Mouse (Mus musculus) inflammation-experienced regulatory T-cells, adult 16 weeks (primary cell): Measurements from ENCODE around the gene Tnpo1. TPM values are rescaled to one million over a fixed set of nuclear protein-coding genes. Genes with fewer than 3 reads are reported as not detected.

Experiments used
- polyA plus RNA-seq: library from polyadenylated mRNA; unstranded; fragments of 100-300 nt; shearing (Covaris generic); gene quantifications from one replicate; pipeline ENCODE4 v1.2.1, GENCODE M21; 2017

Gene Tnpo1
- polyA plus RNA-seq = 60.4 TPM

GRCm38 (mm10) chr13:98926213-98926957 is at the start of gene Tnpo1:
Gene Tnpo1 (minus strand): TSS chr13:98926384.

GRCm38 (mm10) chr13:98815147-98815785 is 110.9 kb downstream of the Tnpo1 start, which contains the start of gene Fcho2:
Gene Fcho2 (minus strand): TSS chr13:98815449.

Other genes with a start within 250 kb of the Tnpo1 start
- not detected for gene Tmem171, start 231.6 kb downstream of the Tnpo1 start, polyA plus RNA-seq
- gene Fcho2, start 110.9 kb downstream of the Tnpo1 start, polyA plus RNA-seq = 56.5 TPM
- gene 1700024P04Rik, start 58.2 kb upstream of the Tnpo1 start, polyA plus RNA-seq = not detected